Mouse (Mus musculus) liver (tissue): ENCODE measurements at regions not wholly inside any gene's neighbourhood (a gene's known extent, or its start where the extent isn't known, plus 50 kb on each side); places are given as distances from the start of the nearest gene placed in this dataset.

Experiments used
- DNase-seq: peaks from one replicate; pipeline ENCODE4 v3.0.0-alpha.2; 2020; ENCODE audit warnings: mixed read lengths

DNA sequence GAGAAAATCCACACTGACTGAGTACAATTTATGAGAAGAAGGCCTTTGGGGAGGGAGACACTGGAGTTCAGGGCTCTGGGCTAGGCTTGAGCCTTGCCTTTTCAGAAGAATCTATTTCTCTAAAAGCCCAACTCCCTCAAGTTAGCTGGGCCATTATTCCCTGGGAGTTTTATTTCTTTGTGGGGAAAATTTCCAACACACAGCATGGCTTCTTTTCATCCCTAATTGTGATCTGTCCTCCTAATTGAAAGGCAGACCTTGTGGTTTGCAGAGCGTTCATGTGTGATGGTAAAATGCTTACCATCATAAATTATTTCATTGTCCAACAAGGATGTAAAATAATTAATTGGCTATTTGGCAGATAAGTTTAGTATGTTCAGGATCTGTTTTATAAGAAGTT lies 204.1 kb downstream of the Tgfb2 start:
- no peak for DNase-seq

DNA sequence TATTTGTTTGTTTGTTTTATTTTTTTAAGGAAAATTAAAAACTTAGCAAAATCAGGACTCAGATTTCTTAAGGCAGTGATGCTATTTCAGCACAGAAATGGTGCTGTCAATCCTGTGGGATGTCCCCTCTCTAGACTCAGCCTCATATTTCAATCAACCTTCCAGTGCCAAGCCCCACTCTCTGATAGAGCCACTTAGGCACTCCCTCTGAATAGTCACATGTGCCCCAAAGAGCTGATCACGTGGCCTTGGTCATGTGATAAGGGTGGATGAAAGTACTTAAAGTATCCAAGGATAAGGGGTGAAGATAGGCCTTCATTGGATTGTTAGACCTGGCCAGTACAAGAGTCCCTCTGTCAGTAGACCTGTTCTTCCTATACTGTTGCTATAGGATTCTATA lies 207.9 kb downstream of the Tgfb2 start:
- no peak for DNase-seq

DNA sequence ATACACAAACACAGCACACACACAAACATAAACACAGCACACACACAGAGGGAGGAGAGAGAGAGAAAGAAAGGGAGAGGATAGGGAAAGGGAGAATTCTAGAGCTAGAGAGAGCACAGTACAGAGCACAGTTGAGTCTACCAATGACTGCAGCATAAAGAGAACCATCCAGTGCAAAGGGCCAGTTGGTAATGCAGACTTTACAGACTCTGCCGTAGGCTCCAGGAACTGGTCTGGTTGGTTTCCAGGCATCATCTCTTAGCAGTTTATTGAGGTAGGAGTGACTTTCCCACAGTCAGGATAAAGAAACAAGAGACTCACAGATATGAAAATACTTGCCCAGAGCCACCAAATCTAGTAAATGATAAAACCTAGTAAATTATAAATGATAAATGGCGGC lies 208.5 kb downstream of the Tgfb2 start:
- no peak for DNase-seq

DNA sequence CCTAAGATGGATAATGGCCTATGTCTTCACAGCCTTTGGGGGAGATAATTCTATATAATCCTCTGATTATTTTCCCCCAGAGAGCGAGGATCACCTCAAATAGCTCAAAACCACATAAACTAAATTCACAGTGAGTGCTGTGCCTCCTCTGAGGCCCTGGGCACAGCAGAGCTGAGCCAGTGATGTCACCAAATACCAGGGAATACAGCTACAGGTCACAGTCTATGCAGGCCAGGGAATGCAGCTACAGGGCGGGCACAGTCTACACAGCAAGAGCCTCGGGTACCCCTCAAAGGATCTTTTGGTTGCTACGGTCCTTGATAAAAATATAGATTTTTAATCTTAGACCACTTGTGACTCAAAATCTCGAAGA lies 211.4 kb downstream of the Tgfb2 start:
- DNase-seq = no peak

DNA sequence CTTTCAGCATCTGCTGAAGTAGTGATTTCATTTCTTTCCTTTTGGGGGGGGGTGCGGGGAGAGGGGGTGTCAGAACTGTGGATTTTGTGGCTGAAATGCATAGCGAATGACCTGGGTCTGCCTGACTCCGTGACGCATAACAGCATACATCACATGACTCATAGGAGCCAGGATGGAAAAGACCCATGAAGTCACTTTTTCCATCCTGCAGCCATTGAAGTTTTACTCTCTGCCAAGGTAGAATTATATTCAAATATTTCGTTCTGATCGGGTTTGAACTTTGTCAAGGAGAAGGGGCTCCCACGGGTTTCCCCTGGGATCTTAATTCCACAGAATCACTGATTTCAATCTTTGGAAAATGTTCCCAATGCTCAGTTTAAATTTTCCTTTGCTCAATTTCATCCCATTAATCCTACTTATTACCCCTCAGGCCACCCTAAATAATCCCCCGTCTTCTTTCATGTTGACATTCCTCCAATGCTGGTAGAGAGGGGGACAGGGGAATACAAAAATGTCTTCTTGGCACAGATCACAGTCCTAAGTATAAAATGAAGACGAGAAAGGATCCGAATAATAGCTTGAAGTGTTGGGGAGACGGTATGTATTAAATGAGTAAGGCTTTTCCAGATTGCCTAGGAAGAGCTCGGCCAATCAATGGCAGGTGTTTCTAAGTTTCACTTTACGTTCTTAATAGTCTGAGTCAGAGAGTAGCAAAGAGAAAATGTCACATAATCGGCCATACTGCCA lies 212.0 kb downstream of the Tgfb2 start:
- no peak for DNase-seq

DNA sequence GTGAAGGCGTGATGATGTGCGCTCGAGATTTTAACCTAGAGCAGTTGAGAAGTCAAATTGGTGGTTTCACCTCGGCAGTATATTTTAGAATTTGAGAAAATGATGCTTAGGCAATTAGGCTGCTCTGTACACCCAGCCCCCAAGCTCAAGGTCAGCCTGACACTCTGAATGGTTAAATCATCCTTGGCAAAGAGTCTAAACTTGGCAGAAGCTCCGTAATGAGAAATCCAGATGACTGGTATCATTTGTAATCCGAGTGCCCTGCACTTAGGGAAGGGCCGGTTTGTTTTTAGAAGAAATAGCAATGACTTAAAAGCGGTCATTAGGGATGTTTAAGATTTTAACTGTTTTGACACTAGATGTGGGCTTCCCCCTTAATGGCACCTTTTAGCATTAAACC lies 223.6 kb downstream of the Tgfb2 start:
- DNase-seq = no peak

DNA sequence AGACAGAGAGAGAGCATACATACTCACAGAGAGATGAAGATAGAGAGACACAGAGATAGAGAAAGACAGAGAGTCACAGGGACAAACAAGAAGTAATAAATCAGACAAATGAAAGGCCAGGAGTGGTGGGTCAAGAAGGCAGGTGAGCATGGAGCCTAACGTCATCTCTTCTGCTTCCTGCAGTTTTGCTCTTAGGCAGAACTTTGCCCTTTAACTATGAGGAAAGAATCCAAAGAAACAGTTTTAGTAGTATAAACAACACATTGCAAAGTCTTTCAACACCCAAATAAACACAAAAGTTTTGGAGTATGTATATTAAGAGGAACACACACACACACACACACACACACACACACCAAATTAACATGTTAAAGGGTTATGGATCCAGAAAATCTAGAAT lies 225.8 kb downstream of the Tgfb2 start:
- DNase-seq = no peak

DNA sequence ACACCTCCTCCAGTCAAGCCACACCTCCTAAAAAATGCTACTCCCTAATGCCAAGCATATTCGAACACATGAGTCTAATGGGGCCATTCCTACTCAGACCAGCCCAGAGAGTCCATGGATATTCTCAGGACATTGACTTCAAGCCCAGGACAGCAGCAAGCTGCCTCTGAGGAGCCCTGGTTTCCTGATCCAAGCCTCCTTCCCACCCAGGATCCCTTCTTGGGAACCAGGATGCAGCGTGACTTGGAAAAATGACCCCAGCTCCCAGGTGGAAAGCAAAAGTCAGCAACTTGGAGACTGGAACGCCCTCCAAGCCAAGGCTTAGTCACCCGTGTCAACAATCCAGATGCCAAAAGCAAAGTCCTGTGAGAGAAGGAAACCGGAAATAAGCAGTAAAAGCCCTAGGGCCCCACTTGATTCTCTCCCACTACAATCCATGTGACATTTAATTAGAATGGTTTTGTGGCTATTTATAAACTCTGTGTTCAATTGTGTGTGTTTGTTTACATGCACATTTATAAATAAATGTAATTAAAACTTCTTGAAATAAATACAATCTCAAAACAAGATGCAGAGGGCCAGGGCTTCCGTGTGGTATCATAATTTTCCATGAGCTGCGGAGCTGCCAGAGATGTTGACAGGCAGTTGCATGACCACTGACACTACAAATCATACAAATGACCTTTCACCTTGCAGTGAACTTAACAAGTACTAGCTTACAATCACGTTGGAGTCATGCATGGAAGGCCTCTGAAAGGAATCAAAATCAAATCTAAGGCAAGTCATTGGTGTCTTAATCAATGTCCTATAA lies 227.2 kb downstream of the Tgfb2 start:
- DNase-seq = no peak

DNA sequence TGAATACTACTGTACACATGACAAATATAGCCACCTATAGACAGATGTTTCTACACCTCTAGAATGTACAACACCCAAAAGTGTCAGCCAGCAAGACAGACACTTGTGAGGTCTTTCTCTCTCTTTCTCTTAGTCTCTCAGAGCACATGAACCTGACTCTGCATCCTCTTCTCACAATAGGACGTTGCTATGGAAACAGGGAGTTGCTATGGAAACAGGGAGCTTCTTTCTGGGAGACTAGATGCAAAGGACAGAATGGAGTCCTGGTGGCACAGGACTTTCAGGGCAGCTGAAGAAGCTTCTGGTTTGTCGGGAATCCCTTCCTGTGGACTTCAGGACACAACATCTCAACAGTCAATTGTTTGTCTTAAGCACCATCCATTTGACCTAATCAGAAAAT lies 230.9 kb downstream of the Tgfb2 start:
- no peak for DNase-seq

DNA sequence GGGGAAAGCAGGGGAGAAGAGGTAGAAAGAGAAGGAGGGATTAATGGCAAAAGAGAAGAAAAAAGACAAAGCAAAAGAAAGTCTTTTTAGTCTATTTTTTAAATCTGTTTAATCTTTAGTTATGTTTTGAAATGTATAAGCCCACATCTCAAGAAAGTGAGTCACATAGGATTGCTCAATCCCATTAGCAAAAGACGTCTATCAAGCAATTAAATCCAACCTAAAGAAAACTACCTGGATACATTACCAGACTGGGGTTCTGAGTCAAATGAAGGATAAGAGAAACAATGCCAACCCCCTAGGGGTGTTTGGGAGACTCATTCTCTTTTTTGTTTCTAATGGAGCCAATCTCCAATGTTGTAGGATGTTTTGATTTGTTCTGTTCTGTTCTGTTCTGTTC lies 231.4 kb downstream of the Tgfb2 start:
- no peak for DNase-seq

DNA sequence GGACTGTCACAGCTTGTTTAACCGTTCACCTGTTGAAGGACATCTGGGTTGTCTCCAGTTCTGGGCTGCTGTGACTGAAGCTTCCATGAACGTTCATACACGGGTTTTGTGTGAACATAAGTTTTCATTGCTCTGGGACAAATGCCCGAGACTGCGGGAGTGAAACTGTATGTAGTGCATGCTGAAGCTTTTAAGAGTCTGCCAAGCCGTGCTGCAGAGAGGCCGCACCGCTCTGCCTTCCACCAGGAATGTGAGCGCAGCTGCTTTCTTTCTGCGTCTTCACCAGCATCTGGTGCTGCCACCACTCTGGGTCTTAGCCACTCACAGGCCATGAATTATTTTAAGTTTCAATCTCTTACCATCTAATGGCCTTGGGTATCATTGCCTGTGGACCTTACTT lies 232.8 kb downstream of the Tgfb2 start:
- DNase-seq = no peak

DNA sequence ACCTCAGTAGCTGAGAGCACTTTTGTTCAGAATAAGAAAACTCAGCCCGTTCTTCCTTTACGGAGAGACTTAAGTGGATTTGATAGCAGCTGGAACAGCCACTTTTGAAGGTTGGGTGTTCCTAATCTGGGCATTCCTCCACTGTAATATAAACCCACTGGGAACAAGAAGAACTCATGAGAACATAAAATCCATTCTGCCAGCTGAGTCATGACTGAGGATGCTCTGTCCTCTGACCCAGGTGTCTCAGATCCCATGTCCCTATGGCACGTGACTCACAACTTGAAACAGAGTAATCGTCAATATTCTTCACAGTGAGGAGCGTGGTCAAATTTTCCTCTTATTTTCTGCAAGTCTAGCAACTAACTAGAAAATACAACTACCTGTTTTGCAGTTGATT lies 240.3 kb downstream of the Tgfb2 start:
- DNase-seq = no peak

DNA sequence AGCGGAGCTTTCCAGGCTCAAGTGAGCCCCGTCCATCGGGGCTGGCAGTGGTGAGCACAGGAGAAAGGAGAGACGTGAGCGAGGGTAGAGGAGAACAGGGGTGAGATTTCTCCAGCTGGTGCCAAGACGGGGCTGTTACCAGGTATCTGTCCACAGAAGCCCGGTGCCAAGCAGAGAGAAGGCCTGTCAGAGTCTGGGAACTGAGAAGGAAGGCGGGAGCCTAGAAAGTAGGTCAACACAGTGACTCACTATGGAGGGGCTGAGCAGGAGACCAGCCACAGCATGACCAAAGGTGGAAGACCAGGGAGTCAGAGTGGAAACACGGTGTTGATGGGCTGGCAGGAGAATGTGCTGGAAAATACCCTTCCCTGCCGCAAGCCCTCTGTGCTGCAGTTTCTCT lies 245.0 kb downstream of the Tgfb2 start:
- no peak for DNase-seq

DNA sequence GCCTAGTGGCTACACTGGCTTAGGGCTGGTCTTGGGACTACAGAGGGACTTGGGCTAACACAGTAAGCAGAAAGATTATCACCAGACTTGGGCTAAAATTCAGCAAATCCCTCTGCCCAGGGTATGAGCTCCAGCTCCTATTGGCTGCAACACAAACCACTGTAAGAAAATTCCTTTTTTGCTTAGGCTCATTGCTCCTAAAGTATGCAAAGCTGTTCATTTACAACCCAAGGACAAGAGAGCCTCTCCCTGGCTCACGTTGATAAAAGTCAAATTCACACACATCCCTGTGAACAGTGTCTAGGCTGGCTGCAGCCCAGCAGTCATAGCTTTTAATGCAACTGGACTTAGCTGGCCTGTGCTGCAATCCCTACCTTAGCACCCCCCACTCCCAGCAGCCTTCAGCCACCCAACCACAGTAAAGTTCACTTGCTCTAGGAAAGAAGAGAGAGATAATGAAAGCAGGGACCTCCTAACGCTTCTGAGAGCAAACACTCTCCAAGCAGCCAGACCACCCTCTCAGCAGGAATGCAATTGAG lies 247.6 kb downstream of the Tgfb2 start:
- no peak for DNase-seq

DNA sequence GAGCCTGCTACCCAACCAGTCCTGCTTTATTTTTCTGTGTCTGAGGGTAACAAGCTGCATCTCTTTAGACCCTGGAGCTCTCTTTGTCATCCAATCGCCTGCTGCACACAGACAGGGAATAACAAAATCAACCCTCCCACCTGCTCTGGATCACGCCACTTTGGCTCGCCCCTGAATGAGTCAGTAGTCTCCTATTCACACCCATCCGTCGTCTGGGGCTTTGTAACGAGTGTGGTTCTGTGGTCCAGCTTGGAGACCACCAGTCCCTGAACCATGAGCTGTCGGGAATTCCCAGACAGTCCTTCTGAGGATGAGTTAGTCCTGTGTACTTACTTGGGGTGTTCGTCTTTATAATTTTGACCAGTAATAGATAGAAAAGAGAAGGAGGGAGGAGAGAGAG lies 248.7 kb downstream of the Tgfb2 start:
- no peak for DNase-seq

DNA sequence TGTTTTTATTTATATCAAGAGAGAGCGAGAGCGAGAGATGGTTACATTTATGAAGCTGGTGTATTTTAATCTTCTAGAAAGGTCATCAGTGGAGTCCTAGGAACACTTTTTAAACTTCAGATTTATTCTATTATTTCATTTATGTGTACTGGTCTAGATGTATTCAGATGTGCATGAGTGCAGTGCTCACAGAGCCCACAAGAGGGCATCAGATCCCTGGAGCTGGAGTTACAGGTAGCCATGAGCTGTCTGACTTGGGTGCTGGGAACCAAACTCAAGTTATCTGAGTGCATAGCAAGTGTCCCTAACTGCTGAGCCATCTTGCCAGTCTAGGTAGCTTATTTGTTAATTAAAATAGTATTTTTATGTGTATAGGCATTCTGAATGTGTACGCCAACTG lies 249.7 kb downstream of the Tgfb2 start:
- no peak for DNase-seq

DNA sequence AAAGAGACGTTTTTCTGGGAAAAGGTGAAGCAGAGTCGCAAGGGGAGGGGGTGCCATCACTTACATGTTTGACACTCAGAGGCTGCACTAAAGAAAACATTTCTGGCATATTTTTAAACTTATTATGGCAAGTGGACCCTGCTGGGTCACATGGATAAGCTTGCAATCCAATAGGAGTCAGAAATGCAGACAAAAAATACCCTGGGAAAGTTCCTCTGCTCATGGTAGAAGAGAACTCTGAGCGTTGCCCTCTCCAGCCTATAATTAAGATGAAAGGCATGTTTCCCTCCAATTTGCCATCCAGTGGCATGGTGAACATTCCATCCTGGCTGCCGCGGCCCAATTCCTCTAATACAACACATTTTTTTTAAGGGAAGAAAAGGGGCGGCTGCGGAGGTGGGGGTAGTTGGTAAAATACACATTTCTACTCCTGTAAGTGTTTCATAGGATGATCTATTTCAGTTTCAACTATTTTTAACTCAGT lies 250.6 kb downstream of the Tgfb2 start:
- DNase-seq = no peak

DNA sequence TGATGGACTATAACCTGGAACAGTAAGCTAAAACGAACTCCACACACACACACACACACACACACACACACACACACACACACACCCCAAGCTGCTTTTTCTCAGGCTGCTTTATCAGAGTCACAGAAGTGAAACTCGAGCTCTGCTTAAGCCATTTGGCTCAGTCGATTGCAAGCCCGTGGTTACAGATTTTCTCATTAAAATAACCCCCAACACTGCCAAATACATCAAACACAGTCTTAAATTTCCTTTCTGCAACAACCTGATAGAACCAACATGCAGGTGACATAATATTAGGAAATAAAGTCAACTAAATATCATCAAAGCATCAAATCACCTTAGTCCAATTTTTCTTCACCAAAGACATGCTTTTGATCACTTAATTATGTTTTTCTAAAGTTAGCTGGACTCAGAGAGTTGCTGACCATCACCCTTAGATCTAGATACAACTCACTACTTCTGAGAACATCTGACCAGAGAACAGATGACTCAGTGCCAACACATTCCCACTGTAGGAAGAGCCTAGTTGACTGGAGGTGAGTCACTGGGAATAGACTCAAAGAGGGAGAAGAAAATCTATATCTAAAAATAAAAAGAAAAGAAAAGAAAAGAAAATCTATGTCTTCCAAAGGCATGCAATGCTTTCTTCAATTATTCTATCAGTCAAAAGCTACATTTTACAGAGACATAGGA lies 251.2 kb downstream of the Tgfb2 start:
- DNase-seq = no peak

DNA sequence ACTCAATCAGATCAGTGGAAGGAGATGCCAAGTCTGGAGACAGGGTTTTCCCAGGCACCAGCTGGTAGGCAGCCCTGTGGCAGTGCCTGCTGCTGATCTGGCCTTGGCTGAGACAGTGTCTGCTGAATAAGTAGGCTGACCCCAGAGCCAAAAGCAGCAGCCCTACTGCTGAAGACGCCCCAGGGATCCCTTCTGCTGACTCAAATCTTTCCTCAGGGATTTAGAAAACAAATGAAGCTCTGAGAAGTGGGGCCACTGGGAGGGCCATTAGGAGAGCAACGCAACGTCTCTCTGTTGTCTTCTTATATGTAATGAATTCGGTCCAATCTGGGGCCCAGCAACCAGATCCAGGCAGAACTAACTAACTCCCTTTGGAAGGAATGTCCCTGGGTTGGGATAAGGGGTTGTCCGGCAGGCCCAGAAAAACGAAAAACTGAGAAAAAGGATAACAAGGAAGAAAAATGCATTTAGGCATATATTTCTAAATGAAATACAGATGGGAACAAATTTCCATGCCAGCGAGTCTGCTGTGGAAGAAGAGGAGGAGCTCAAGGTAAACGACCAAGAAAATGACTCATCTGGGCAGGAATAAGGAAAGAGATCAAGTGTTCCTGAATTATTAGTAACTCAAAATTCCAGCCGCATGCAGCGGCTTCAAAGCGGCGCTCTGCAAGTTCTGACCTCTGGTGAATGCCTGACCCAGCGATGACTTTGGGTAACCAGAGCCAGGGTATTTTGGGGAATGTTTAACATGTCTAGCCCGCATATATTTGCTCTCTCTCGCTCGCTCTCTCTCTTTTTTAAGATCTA lies 256.7 kb downstream of the Tgfb2 start:
- peak; percentile 8 for DNase-seq

DNA sequence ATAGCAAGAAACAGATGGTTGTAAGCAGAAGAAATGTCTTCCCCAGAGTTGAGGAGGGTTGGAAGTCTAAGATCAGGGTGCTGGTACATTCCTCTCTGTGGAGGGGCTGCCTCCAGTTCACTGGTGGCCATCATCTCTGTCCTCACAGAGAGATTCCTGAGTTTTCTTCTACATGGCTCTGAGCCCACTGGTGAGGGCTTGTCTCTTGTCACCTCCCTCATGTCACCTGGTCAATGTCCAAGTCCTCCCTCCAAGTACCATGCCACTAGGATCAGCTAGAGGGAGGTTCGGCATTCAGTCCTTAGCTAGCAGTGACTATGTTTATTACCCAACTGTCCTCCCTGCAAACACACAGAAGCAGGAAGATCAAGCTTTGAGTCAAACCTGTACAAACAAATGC lies 258.3 kb downstream of the Tgfb2 start:
- no peak for DNase-seq

DNA sequence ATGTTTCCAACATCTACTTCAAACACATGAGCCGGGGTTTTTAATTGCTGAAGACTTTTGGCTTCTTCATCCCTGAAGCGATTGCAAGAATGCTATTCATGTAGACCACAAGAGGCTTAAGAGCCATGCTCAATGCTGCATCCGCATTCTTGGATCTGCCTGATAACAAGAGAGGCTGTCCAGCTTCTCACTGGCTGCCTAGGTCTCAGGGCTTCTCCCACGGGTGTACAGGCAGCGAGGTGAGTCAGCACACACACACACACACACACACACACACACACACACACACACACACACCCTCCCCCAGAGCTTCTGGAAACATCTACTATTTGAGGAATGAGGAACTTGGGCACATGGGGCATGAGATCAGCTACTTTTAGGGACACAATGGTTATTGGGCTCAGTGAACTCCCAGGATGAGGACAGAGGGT lies 261.1 kb downstream of the Tgfb2 start:
- peak; percentile 5 for DNase-seq

DNA sequence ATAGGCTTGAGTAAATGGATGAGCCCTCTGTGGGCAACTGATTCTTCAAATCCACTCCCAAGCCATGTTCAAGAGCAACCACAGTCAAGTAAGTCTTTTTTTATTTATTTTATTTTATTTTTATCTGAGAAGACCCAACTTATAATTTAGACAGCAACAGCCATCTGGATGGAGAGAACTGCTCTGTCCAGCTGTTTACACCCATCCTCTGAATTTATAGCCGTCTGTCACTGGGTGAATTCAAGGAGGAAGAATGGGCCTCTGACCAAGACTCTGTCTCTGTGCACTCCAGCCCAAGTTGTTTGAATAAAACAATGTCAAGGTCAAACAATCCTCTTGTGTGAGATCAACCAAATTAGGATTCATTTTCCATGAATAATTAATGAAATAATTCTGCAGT lies 263.6 kb downstream of the Tgfb2 start:
- DNase-seq = no peak
